Mouse (Mus musculus) thymus, adult 2 months (tissue): Measurements from ENCODE around the gene Lect2.

Source experiments
- CTCF ChIP-seq: fragments of 200-500 bp; IDR thresholded peaks from 2 replicates; pipeline ENCODE4 v1.5.1; 2012; ENCODE audit warnings: mild to moderate bottlenecking, control low read depth, low read length, moderate library complexity, borderline replicate concordance; ENCODE audit not compliant: control insufficient read depth, poor library complexity, insufficient read depth; ENCODE audit errors: extremely low read depth
- POLR2A ChIP-seq: fragments of 200-500 bp; IDR thresholded peaks from 2 replicates; pipeline ENCODE4 v1.6.1; 2012; ENCODE audit warnings: mild to moderate bottlenecking, low read length, control low read depth, moderate library complexity; ENCODE audit not compliant: control insufficient read depth, poor library complexity, insufficient read depth; ENCODE audit errors: extremely low read depth

- TF ChIP-seq POLR2A (no peak), CTCF (no peak)
These were observed 38.5 kb downstream of the Lect2 start for GRCm38 (mm10) chr13:56509796-56510195.
